Mouse (Mus musculus) limb, embryonic 10.5 days (tissue): ENCODE data around the gene Atxn7l1. TPM values are rescaled to one million over a fixed set of nuclear protein-coding genes. Genes with fewer than 3 reads are reported as not detected.
"Not testable (repeated sequence)": the region's sequence is repeated elsewhere in the genome, so short reads cannot be mapped to it uniquely, and the experiment has no call there.

Experiments used
- DNase-seq: peaks from one replicate; pipeline ENCODE4 v3.0.0-alpha.2; 2017; ENCODE audit warnings: low spot score
- H3K27ac ChIP-seq: fragments of 300-500 bp; sonication (generic); 2 replicates; pipeline ENCODE4 v1.5.1; 2016; ENCODE audit warnings: mild to moderate bottlenecking
- H3K27me3 ChIP-seq: fragments of 300-500 bp; sonication (generic); 2 replicates; pipeline ENCODE4 v1.6.1; 2016; ENCODE audit warnings: low read depth, mild to moderate bottlenecking; ENCODE audit not compliant: poor library complexity, severe bottlenecking
- H3K36me3 ChIP-seq: fragments of 300-500 bp; sonication (generic); 2 replicates; pipeline ENCODE4 v1.6.1; 2016; ENCODE audit warnings: mild to moderate bottlenecking, moderate library complexity
- H3K4me1 ChIP-seq: fragments of 300-500 bp; sonication (generic); 2 replicates; pipeline ENCODE4 v1.6.1; 2016
- H3K4me3 ChIP-seq: fragments of 300-500 bp; sonication (generic); 2 replicates; pipeline ENCODE4 v1.5.1; 2016; ENCODE audit warnings: mild to moderate bottlenecking, moderate library complexity
- H3K9me3 ChIP-seq: fragments of 300-500 bp; sonication (generic); replicated peaks from 2 replicates; pipeline ENCODE4 v1.6.1; 2016; ENCODE audit warnings: mild to moderate bottlenecking
- WGBS: fragments of 180-500 bp; shearing (Covaris S2); methylation state at CpG from one replicate; pipeline ENCODE4 v1.1.7; 2016; 5-methylcytosine and 5-hydroxymethylcytosine counted together
- polyA plus RNA-seq: library from polyadenylated mRNA; unstranded; fragments of >200 nt; fragmentation: Nextera tagmentation; extraction: Ambion mirVana; gene quantifications from 2 replicates; pipeline ENCODE4 v1.2.1, GENCODE M21; 2016

Atxn7l1 gene
- polyA plus RNA-seq, 1 experiment from 2014 or later = 11.0 TPM

- H3K9me3 ChIP-seq = no peaks in the 10 kb centered on the region
- peaks cover 25% of the 10 kb centered on the region for H3K4me1 ChIP-seq
- no peak overlapping the region for H3K4me3 ChIP-seq
- WGBS = 80% methylated on average over 7 of the region's 7 CpGs
- peaks cover 13% of the 10 kb centered on the region for H3K36me3 ChIP-seq
- DNase-seq = no peak
- no peaks in the 10 kb centered on the region for H3K27me3 ChIP-seq
- no peak overlapping the region for H3K27ac ChIP-seq
Observed at GRCm38 (mm10) chr12:33160406-33160805, 12.9 kb downstream of the Atxn7l1 start.

DNA sequence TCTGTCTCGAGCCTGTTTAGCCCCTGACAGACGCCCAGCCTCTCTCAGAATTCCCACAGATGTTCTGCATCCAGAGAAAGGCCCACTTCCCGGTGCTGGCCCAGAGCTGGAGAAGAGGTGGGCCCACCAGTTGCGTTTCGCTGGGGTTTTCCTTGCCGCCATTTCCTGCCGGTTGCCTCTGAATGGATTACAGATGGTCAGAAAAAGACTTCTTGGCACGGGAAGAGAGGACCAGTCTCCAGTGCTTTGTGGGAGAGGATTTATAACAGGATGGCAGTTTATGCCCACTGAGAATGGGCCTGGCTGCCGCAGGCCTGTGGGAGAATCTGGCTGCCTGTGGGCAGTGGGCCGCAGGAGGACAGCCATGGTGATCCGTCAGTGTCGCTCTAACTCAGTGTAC, 15.0 kb downstream of the Atxn7l1 start:
- Histone ChIP-seq H3K4me1 (peaks cover 37% of the 10 kb centered on the region), H3K27ac (peak overlapping the region; percentile 87), H3K9me3 (no peaks in the 10 kb centered on the region), H3K4me3 (no peak overlapping the region), H3K36me3 (peaks cover 7% of the 10 kb centered on the region; the same call in 1 of the 2 replicates), H3K27me3 (no peaks in the 10 kb centered on the region)
- peak; percentile 61 for DNase-seq
- 29% methylated on average over 12 of the region's 12 CpGs for WGBS

GRCm38 (mm10) chr12:33164019-33164418, 16.5 kb downstream of the Atxn7l1 start:
- WGBS = 92% methylated on average over 5 of the region's 5 CpGs
- H3K27ac ChIP-seq, H3K27me3 ChIP-seq, H3K4me3 ChIP-seq, H3K9me3 ChIP-seq, DNase-seq, H3K36me3 ChIP-seq: not testable (repeated sequence)
- H3K4me1 ChIP-seq = peaks cover 28% of the 10 kb centered on the region

GRCm38 (mm10) chr12:33166712-33167111, 19.2 kb downstream of the Atxn7l1 start:
- no peak overlapping the region for H3K27ac ChIP-seq
- no peak for DNase-seq
- H3K9me3 ChIP-seq = no peaks in the 10 kb centered on the region
- WGBS = 52% methylated on average over 8 of the region's 8 CpGs
- H3K4me3 ChIP-seq = no peak overlapping the region
- no peaks in the 10 kb centered on the region for H3K27me3 ChIP-seq
- H3K36me3 ChIP-seq = peaks cover 7% of the 10 kb centered on the region; the same call in 1 of the 2 replicates
- H3K4me1 ChIP-seq = peaks cover 26% of the 10 kb centered on the region

- H3K4me3 ChIP-seq = no peak overlapping the region
- 73% methylated on average over 5 of the region's 5 CpGs for WGBS
- H3K4me1 ChIP-seq = peaks cover 18% of the 10 kb centered on the region
- H3K36me3 ChIP-seq = peaks cover 7% of the 10 kb centered on the region; the same call in 1 of the 2 replicates
- no peak for DNase-seq
- H3K27ac ChIP-seq = no peak overlapping the region
- H3K9me3 ChIP-seq = no peaks in the 10 kb centered on the region
- no peaks in the 10 kb centered on the region for H3K27me3 ChIP-seq
Observed at GRCm38 (mm10) chr12:33167545-33167944, 20.1 kb downstream of the Atxn7l1 start.

GRCm38 (mm10) chr12:33168491-33168890, 21.0 kb downstream of the Atxn7l1 start:
- no peaks in the 10 kb centered on the region for H3K27me3 ChIP-seq
- H3K27ac ChIP-seq = no peak overlapping the region
- H3K4me3 ChIP-seq = no peak overlapping the region
- 98% methylated on average over 2 of the region's 2 CpGs for WGBS
- H3K36me3 ChIP-seq = peaks cover 7% of the 10 kb centered on the region; the same call in 1 of the 2 replicates
- no peaks in the 10 kb centered on the region for H3K9me3 ChIP-seq
- DNase-seq = no peak
- peaks cover 16% of the 10 kb centered on the region for H3K4me1 ChIP-seq

- Histone ChIP-seq H3K4me1 (peaks cover 30% of the 10 kb centered on the region), H3K4me3 (no peak overlapping the region), H3K27me3 (no peaks in the 10 kb centered on the region), H3K36me3 (0 out of 2 replicates have a peak, but pooled peaks cover 4% of the 10 kb centered on the region), H3K27ac (no peak overlapping the region), H3K9me3 (no peaks in the 10 kb centered on the region)
- WGBS = 91% methylated on average over 11 of the region's 11 CpGs
- DNase-seq = no peak
Observed at GRCm38 (mm10) chr12:33169777-33170494, 22.4 kb downstream of the Atxn7l1 start.

- Histone ChIP-seq H3K9me3 (no peaks in the 10 kb centered on the region), H3K4me1 (peaks cover 38% of the 10 kb centered on the region), H3K36me3 (0 out of 2 replicates have a peak, but pooled peaks cover 4% of the 10 kb centered on the region), H3K27ac (no peak overlapping the region), H3K4me3 (no peak overlapping the region), H3K27me3 (no peaks in the 10 kb centered on the region)
- no peak for DNase-seq
- WGBS = 97% methylated on average over 7 of the region's 7 CpGs
Observed at GRCm38 (mm10) chr12:33170822-33171221, 23.3 kb downstream of the Atxn7l1 start.

DNA sequence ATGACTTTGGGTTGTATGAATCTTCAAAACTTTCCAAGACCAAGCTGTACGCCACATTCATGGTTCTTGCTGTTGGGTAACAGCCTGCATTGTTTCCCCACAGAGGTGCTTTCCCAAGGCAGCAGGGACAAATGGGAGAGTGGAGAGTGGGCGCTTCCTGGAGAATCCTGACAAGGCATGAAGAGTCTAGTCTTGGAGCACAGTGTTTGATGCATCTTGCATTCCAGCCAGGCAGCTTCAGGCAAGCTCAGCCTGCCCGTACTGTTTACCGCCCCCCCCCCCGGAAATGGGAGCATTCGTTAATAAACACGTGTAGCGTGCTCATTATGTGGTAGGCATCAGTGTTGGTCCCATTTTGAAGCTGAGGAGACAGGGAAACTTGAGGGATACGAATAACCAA, 25.4 kb downstream of the Atxn7l1 start:
- Histone ChIP-seq H3K27ac (no peak overlapping the region), H3K4me1 (peaks cover 37% of the 10 kb centered on the region), H3K36me3 (no peaks in the 10 kb centered on the region), H3K9me3 (no peaks in the 10 kb centered on the region), H3K27me3 (0 out of 2 replicates have a peak, but pooled peaks cover 5% of the 10 kb centered on the region), H3K4me3 (no peak overlapping the region)
- DNase-seq = no peak
- 87% methylated on average over 9 of the region's 9 CpGs for WGBS

GRCm38 (mm10) chr12:33173720-33174141, 26.2 kb downstream of the Atxn7l1 start:
- Histone ChIP-seq H3K36me3 (no peaks in the 10 kb centered on the region), H3K4me3 (no peak overlapping the region), H3K27me3 (0 out of 2 replicates have a peak, but pooled peaks cover 5% of the 10 kb centered on the region), H3K9me3 (no peaks in the 10 kb centered on the region), H3K27ac (no peak overlapping the region), H3K4me1 (peaks cover 37% of the 10 kb centered on the region)
- no peak for DNase-seq
- WGBS = 91% methylated on average over 8 of the region's 8 CpGs

DNA sequence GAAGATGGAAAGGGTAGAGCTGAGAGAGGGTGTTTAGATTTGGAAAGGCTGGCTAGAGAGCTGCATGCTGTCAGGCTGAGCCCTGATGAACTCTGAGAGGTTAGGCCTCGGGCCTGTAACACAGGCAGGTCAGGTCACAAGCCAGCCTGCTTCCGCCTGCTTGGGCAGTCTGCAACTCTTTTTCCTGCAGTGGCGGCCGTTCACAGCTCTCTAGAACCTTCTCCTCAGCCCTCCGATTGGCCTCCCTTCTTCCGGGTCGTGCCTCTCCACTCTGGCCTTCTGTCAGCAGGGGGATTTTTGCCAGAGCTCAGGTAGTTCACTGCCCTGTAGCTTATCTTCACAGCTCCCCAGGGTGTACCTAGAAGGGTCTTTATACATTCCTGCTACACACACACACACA, 26.7 kb downstream of the Atxn7l1 start:
- WGBS = 77% methylated on average over 7 of the region's 7 CpGs
- H3K36me3 ChIP-seq = no peaks in the 10 kb centered on the region
- H3K9me3 ChIP-seq = no peaks in the 10 kb centered on the region
- no peak overlapping the region for H3K4me3 ChIP-seq
- H3K27me3 ChIP-seq = 0 out of 2 replicates have a peak, but pooled peaks cover 5% of the 10 kb centered on the region
- DNase-seq = no peak
- H3K27ac ChIP-seq = no peak overlapping the region
- peaks cover 37% of the 10 kb centered on the region for H3K4me1 ChIP-seq

- Histone ChIP-seq H3K9me3 (no peaks in the 10 kb centered on the region), H3K4me3 (no peak overlapping the region), H3K27me3 (0 out of 2 replicates have a peak, but pooled peaks cover 5% of the 10 kb centered on the region), H3K4me1 (peaks cover 39% of the 10 kb centered on the region), H3K36me3 (no peaks in the 10 kb centered on the region), H3K27ac (no peak overlapping the region)
- 74% methylated on average over 10 of the region's 10 CpGs for WGBS
- no peak for DNase-seq
Observed at GRCm38 (mm10) chr12:33174675-33175357, 27.3 kb downstream of the Atxn7l1 start.
